Mouse (Mus musculus): ENCODE results near the gene Slc48a1.

Gene Slc48a1

GRCm38 (mm10) chr15:97782749-97783105 lies 4.4 kb downstream of the Slc48a1 start:
- DNase-seq (ENCODE audit: low read depth, low spot score), result no peak

DNA sequence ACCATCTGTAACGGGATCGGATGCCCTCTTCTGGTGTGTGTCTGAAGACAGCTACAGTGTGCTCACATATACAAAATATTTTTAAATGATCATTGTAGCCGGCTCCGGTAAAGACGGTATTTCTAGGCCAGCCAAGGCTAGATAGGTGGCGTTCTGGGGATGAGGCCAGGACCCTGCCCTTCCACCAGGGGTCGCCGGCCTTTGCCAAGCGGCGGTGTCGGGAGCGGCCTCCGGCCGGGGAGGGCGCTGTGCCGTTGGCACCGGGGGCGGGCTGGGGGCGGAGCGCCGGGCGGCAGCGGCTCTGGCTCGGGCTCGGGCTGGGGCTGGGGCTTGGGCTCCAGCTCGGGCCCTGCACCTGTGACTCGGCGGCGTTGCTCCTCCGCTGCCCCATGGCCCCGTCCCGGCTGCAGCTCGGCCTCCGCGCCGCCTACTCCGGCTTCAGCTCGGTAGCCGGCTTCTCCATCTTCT lies 5.8 kb downstream of the Slc48a1 start:
- peak; percentile 73 for DNase-seq (ENCODE audit: low read depth, low spot score)

GRCm38 (mm10) chr15:97784561-97785161 lies 6.3 kb downstream of the Slc48a1 start:
- no peak for DNase-seq (ENCODE audit: low read depth, low spot score)

DNA sequence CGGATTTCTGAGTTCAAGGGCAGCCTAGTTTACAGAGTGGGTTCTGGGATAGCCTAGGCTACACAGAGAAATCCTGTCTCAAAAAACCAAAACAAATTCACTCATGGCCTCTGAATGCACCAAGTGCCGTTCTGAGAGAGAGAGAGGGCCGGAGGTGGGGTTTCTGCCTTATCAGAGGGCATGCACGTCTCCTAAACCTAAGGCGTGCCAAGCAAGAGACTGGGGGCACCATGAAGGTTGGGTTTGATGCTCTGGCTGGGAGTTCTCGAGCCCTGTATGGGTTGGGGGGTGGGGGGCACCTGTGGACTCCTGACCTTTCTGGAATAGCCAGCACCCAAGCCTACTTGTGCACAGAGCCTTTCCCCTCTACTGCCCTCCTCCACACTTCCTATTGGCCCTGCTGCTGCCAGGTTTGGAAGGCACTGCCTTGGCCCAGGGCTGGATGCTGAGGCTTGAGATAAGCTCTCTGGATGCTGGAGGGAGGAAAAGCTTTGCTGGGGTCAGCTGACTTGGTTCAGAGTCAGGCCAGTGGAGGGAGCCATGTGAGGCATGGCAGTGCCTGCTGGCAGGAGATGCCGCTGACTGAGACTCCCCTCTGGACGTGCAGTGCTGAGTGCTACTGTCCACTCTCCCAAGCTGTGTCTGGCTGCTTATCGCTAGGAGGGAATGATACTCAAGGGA lies 7.6 kb downstream of the Slc48a1 start:
- no peak for DNase-seq (ENCODE audit: low read depth, low spot score)

DNA sequence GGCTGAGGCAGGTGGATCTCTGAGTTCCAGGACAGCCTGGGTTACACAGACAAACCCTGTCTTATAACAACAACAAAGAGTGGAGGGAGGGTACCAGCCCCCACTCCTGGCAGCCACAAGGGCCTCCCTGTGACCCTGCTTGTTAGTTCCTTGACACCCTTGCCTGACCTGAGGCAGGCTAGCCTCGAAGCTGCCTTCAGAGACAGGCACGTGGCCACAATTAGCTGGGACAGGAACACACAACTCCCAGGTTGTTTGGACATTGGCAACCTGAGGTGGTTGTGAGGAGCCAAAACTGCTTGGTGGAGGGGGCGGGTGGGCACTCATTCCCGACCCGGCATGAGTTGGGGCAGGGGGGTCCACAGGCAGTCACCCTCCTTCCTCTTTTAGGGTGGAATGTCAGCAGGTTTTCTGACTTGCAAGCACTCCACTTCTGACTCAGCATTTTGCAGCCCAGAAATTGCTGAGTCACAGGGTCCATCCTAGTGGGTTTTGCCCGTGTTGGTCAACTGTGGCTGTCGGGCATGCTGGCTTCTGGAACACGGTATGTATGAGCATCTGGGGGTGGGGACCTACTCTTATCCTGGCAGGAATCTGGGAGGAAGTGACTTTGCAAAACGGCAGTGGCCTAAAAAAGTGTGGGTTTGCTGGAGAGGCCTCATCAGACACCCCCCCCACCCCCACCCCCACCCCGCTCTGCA lies 8.2 kb downstream of the Slc48a1 start:
- DNase-seq (ENCODE audit: low read depth, low spot score), result no peak

DNA sequence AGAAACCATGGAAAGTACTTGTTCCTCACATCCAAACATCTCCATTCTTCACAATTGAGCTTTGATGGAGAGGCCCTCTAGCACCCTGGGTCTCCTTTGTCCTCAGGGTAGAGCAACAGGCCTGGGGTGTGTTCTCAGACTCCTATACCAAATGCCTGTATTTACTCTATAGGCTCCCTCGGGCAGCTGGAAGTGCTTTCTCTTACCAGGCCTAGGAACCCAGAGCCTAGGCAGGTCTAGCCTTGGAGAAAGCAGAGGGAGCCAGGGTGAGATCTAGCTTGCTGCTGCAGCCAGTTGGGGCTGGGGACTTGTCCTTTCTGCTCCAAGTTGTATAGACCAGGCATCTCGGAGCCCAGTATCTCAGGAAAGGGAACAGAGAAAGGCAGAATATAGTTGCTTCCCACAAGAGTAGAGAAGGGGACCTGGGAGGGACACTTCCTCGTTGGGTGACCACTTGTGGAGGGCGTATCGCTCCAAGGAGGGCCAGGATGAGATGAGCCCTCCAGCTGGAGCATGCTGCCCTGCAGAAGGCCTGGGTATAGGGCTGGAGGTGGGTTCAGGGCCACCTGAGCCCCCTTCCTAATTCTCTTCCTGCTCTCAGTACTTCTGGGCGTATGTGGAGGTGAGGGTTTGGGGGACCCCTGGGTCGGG lies 9.0 kb downstream of the Slc48a1 start:
- no peak for DNase-seq (ENCODE audit: low read depth, low spot score)

DNA sequence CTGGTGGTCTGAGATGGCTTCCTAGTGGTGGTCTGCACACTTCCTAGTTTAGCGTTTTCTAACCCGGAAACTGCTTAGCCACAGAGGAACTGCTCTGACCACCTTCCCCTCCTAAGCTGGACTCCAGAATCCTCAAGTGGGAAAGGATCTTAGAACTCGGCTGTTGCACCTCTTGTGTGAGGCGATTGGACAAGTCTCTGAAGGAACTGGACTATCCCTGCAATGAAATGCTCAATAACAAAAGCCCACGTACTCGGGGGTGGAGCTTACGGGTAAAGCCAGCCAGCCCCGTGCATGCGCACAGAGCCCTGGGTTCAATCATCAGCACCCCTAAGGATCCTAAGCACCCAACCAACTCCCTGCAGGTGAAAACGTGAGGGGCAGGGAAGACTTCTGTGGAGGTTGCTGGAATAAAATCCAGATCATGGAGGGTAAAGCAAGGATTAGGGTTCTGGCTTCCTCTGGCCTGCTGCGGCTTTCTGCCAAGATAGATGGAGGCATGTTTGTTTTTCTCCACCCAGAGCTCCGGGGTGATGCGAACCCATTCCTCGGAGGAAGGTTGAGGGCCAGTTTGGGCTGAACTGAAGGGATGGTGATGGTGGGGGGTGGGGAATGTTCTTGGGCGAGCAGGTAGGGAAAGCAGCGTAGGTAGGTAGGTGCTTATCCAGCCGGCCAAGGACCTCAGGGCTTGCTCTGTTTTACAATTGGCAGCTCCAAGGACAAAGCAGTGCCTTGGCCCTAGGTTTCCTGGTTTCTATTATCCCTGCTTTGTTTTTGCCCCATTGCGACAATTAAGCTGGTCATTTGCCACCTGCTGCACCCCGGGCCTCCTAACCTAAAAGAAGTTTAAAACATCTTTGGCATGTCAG lies 9.7 kb downstream of the Slc48a1 start:
- no peak for DNase-seq (ENCODE audit: low read depth, low spot score)

- DNase-seq (ENCODE audit: low read depth, low spot score), result no peak
Measured at GRCm38 (mm10) chr15:97788821-97789220, 10.5 kb downstream of the Slc48a1 start.

GRCm38 (mm10) chr15:97789761-97790505 lies 11.6 kb downstream of the Slc48a1 start:
- DNase-seq (ENCODE audit: low read depth, low spot score), result no peak

DNA sequence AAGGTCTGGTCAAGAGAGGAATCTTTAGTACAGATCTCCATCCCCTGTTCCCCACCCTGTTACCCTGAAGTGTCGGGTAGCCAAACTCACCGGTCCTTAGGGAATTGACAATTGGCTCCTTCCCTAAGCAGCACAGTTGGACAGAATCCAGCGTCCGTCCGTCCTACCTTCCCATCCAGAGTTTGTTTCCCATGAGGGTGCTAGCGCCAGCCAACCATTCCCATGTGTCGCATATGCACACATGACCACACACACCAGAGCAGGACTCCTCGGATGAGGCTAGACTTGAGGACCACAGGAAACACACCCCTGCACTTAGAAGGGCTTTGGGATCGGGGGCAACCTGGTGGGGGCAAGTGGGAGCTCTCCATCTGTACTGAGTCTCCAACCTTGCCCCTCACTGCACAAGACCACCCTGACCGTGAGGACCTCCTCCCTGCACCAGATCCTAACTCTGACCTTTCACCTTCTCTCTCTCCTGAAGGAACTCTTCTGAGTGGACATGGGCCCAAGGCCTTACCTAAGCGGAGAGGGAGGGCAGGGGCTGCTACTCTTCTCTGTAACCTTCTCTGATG lies 12.9 kb downstream of the Slc48a1 start:
- DNase-seq (ENCODE audit: low read depth, low spot score), result no peak

DNA sequence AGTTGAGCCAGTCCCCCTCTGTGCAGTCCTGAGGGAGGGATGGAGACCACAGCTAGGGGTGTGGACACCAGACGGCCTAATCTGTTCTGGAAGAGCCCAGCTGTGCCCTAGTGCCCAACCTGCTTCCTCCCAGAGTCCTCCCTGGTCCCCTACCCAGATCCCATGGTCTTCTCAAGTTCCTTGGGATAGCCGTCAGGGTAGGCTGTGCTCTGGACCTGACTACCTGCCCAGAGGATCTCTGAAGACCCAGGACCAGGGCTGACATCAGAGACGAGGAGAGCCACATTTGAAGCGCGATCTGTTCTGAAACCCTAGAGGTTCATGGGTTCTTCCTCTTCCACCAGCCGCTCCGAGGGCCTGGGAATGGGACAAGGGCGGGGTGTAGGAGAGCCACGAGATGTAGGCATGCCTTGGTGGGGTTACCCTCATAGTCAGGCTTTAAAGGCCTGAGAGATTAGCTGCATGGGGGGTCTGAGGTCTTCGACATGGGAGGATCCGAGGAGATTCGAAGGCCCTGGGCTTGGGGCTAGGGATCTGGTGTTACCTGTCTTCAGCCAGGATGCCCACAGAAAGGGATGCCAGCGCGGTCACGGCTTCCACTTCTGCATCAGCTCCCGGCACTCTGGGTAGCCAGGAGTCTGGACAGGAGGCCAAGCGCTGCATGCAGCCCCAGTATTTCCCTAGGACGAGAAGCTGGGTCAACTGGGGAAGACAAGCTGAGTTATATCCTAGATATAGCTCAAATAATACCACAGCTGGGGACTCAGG lies 15.2 kb downstream of the Slc48a1 start:
- no peak for DNase-seq (ENCODE audit: low read depth, low spot score)

- DNase-seq (ENCODE audit: low read depth, low spot score), result no peak
Measured at GRCm38 (mm10) chr15:97794268-97794667, 15.9 kb downstream of the Slc48a1 start.

DNA sequence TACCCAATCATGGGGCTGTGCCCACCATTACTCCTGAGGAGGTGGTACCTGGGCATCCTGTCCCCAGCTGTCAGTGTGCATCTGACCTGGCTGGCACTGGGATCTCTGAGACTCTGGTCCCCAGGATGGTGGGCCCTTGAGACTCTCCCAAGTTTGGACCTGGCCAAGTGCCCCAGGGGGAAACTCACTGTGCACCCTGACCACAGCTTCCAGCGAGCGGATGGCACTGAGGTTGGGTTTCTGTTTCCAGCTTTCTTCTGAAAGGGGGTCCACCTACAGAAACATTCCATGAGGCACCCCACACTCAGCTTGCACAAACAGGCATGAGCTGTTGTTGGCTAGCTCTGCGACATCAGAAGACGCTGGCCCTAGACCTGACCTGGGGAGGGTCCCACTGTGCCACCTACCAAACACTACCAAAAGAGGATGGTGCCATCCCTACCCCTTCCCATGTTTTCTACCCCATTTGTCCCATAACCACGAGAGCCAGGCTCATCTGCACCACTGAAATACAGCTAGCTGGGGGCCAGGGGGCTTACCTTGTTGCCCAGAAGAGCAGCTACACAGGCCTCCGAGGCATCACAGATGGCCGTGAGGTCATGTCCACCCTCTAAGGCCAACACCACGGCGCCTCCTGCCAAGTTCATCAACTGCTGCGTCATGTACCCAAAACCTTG lies 17.4 kb downstream of the Slc48a1 start:
- no peak for DNase-seq (ENCODE audit: low read depth, low spot score)

GRCm38 (mm10) chr15:97796674-97797310 lies 18.5 kb downstream of the Slc48a1 start:
- no peak for DNase-seq (ENCODE audit: low read depth, low spot score)

GRCm38 (mm10) chr15:97798134-97798533 lies 19.8 kb downstream of the Slc48a1 start:
- no peak for DNase-seq (ENCODE audit: low read depth, low spot score)

- no peak for DNase-seq (ENCODE audit: low read depth, low spot score)
Measured at GRCm38 (mm10) chr15:97799446-97799845, 21.1 kb downstream of the Slc48a1 start.

GRCm38 (mm10) chr15:97800853-97801252 lies 22.5 kb downstream of the Slc48a1 start:
- no peak for DNase-seq (ENCODE audit: low read depth, low spot score)

- DNase-seq (ENCODE audit: low read depth, low spot score), result no peak
Measured at GRCm38 (mm10) chr15:97801811-97802210, 23.5 kb downstream of the Slc48a1 start.

DNA sequence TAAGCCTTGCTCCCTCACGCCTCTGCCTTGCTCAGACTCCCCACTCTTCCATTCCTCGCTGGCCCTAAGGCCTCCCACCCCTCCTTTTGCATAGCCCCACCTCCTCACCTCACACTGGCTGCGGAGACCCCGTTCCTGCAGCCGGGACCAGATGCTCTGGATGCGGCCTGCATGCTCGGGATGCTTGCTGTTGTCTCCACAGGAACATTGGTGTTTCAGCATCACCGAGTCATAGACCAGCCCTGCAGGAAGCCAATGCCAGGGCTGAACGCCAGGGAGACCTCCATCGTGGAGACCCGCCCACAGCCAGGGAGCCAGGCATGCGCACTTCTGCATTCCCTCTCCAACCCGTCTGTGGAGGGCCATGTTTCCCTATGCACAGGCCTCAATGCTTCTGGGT lies 24.3 kb downstream of the Slc48a1 start:
- no peak for DNase-seq (ENCODE audit: low read depth, low spot score)

Data from embryo, embryonic 11.5 days (tissue).